Mouse (Mus musculus): ENCODE measurements at regions not wholly inside any gene's neighbourhood (a gene's known extent, or its start where the extent isn't known, plus 50 kb on each side); places are given as distances from the start of the nearest gene placed in this dataset.

DNA sequence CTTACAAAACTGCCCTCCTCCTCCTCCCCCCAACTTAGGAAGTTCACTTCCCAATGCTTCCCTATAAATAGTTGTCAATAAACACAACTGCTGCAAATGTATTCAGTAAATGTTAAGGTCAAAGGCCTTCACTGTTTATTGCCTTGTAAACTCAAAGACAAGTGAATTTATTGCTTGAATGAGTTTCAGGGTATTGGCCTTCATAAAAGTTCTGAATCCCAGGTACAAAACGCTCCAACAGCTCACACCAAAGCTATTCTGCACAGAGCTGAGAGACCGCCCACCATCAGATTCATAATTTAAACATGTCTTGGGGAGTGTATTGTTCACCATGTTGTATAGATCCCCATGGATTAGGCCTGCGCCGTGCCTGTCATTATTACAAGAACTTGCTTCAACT is 53.9 kb upstream of the Cdkn3 start:
- no peak for DNase-seq (ENCODE audit: low spot score in 2 of 2)

DNA sequence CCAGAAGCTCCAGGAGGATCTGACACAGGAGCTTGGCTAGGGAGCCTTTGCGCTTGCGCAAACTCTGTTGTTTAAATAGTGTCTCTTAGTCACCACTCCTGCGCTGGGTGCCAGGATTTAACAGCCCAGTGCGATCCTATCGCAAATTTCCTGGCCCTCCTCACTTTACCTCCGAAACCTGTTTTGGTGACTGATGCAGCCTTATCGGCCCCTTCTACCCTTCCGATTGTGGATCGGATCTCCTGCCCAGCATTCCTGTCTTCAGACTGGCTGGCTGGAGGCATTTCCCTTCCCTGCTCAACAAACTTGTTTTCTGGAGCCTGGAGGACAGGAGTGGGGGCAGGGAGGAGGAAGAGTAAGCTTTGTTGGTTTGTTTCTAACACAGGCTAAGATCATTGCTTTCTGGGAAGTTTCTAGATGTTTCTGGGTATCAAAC is 56.0 kb upstream of the Cdkn3 start:
- no peak for DNase-seq (ENCODE audit: low spot score in 2 of 2)

DNA sequence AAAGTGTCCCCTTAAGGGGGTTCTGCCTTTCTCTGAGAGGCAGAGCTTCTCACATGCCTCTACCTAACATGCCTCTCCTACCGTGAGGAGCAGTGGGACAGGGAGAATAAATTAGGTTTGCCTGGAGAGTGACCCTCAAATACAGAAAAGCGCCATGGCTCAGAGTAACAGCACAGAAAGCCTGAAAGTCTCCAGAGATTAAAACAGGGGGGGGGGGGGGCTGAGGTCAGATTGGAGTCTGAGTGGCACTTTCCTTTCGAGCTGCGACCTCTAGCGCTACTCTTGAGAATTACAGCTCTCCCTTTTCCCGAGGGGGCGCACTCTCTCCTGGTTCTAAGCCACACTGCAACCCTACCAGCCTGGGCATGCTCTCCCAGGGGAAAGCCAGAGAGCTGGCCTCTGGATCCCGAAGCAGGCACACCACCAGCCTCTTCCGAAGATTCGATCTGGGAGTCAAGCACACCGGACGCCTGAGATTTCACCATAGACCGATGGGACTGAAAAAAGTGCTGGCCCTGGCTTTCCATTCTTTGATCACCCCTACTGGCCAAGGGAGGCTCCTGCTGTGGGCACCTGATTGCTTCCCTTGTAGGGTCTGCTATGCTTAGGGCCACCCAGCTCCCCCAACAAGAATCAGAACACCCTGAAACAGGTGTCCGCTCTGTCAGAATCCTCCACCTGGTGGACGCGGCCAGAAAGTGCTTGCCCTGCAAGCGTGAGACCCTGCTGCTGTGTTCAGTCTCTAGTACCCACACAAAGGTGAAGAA is 57.5 kb upstream of the Cdkn3 start:
- peak; percentile 47 to 64 for DNase-seq (ENCODE audit: low spot score in 2 of 2)

DNA sequence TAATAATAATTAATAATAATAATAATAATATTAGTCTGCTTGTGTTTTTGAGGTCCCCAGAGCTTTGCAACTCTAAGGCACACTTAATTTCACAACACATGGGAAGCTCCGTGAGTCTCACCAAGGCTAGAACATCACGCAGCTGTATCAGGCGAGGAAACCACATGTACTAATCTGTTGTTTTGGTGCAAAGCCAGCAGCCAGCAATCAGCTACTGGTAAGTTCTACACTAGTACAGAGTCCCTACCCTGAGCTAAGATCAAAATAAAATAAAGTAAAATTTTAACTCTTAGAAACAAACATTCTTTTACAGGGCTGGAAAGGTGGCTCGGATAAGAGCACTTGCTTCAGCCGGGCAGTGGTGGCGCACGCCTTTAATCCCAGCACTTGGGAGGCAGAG is 67.8 kb upstream of the Cdkn3 start:
- DNase-seq (ENCODE audit: low spot score in 2 of 2): no peak

DNA sequence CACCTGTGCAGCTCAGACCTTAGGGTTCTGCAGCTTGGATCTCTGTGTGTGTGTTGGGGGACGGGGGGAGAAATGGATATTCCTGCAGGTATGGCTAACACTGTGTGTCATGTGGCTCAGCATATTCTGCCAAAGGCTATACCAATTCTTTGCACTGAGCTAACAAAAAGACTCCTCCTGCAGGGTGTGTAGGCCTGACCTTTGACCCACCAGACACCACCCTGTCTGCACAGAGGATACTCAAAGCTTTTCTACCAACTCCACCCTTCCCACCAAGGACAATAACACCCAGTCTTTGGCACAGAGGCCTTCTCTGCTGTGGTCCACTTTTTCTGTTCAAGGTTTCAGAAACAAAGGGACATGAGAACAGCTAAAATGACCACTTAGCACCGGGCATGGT is 68.3 kb upstream of the Cdkn3 start:
- no peak for DNase-seq (ENCODE audit: low spot score in 2 of 2)

DNA sequence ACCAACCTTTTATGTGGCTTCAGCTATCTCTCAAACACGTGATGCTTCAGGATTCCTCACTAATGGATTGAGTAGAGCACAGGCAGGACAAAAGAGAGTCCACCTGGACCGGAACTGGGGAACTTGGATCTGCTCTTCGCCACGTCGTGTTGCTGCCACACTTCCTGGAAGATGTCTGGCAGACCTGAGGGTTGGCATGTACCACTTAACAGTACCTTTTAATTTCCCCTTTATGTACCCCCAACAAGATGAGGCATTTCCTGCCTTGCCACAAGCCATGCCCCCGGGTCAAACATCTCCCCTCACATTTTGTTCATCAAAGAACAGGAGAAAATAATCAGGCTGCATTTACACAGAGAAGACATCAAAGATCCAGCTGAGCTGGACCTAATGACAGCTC is 77.6 kb upstream of the Cdkn3 start:
- DNase-seq (ENCODE audit: low spot score in 2 of 2): no peak

DNA sequence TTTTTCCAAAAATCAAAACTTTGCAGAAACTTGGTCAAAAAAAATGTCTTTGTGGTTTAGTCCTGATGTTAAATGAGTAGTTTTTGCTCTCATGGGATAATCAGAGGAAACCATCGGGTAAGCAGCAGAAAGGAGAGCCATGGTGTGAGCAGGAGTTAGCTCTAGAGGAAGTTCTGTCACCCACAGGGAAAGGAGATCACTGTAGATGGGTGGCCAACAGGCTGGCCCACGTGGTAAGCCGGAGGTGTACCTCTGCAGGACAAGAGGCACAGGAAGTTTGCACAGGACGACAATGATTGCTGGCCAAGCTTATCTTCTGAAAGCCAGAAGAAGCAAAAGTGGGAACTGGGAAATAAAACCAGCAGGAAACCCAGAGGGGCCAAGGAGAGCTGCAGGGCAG is 81.4 kb upstream of the Cdkn3 start:
- no peak for DNase-seq (ENCODE audit: low spot score in 2 of 2)

DNA sequence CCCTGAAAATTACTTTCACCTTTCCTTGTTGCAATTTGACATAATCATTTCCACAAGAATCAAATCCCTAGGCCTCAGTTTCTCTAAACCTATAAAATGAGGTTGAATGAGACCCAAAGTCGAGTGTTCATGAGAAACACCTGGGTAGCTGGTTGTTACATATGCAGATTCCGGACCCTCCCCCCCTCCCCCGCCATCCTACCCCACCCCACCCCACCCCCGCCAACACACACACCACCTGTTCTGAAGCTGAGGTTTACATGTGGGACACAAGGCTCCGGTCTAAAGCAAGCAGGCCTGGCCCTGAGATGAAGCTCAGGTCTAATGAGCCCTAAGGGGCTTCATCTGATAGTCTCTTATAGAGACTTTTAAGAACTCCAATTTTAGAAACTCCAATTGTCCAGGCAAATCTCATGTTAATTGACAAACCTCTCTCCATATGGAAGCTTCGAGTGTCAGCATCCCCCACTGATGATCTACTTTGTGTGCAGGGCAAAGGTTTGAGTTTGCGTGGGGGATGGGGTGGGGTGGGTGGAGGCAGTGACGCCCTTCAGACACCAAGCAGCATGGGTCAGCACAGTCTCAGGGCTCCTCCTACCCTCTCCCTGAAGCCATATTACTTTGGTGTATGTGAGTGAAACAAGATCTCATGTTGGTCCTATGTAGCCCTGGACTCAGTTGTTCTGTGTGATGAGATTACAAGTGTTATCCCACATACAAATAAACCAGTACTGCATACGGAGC is 88.7 kb upstream of the Cdkn3 start:
- no peak for DNase-seq (ENCODE audit: low spot score in 2 of 2)

DNA sequence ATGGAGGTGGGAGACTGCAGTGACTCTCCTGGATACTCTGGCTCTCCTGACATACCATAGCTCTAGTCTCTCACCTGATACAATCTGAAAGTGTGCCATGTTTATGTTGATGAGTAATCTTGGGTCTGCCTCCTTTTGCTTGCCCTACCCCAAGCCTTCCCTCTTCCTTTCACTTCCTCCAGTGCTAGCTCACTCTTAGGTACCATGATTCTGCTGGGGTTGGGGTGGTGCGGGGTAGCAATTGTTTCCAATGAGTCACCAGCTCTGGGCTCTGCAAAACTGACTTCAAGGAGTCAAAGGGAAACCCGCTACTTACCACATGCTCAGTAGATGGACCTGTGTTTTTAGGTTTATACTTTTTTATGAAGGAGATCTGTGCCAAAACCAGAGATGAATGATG is 89.3 kb upstream of the Cdkn3 start:
- no peak for DNase-seq (ENCODE audit: low spot score in 2 of 2)

DNA sequence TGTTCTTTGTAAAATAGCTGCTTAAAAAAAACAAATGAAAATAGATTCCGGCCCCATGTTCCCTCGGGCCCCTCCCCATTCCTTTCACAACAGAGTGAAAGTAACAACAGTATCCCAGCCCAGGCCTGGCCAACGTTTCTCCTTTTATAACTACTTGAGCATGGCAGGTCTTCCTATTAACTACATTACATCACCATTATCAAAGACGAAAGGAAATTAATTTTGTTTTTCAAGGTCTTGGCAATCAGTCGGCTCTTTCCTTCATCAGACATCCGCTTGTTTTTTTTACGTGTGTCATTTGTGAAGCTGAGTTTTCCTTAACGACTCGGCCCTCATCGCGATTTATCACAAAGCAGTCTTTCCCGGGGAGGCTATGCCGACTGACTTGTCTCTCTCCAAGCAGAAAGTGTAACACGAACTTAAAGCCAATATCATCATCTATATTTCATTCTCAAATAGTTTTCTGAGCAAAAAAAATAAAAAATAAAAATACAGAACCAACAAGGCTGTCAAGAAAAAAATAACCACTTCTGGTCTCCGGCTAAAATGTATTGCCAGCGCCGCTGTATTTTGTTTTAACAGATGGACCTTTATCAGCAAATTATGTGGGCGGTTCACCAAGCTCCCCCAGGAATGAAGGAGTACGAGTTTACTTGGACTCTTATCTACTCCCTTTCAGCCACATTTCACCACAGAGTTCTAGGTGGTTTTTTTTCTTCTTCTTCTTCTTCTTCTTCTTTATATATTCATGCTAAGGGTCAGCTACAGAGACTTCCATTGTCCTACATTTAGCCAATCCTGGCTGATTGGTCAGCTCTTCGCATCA is 89.9 kb upstream of the Cdkn3 start:
- DNase-seq (ENCODE audit: low spot score in 2 of 2): no peak

DNA sequence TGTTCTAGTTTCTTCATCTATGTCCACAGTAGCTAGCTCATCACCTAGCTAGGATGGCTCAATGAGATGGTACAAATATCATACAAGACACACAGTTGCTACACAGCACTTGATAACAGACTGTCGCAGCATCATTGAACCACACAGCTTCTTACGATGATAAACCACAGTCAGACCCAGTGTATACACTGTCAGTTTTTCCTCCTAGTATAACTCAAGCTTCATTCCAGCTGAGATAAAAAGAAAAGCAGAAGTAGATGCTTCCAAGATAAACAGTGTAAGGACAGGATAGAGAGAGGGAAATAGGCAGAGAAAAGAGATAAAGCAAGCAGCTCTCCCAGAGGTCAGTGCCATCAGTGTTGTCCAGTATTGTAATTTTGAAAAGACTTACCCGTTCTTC is 92.1 kb upstream of the Cdkn3 start:
- DNase-seq (ENCODE audit: low spot score in 2 of 2): no peak

DNA sequence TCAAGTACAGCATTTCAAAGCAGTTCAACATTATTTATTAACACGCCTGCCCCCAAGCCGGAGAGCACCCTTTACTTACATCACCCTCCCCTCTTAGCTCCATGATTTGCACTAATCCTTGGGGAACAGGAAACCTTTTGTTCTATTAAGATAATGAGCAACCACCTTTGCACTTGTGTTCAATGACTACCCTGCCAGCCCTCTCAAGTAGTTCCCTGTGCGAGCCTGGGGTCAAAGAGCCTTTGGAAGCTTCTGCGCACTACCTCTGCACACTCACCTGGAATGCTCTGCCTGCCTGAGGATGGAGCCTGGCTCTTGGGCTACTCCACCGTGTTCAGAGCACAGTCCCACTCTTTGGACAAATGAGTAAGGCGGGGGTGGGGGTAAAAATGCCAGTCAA is 96.0 kb upstream of the Cdkn3 start:
- DNase-seq (ENCODE audit: low spot score in 2 of 2): no peak

DNA sequence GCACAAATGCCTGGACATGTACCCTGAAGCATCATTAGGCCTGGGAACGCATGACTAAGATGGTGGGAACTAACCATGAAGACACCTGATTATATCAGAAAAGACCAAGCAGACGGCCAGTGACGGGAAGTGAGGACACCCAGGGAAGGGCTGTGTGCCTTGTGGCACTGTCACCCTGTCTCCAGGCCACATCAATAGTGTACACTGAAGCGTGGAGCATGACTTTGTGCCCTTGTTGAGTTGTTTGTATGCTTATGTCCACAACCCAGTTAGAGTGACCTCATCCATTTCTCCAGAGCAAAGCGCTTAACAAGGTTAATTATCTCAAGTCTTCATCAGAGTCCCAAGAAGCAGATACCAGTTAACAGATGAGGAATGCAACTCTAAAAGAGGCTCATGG is 96.8 kb upstream of the Cdkn3 start:
- no peak for DNase-seq (ENCODE audit: low spot score in 2 of 2)

DNA sequence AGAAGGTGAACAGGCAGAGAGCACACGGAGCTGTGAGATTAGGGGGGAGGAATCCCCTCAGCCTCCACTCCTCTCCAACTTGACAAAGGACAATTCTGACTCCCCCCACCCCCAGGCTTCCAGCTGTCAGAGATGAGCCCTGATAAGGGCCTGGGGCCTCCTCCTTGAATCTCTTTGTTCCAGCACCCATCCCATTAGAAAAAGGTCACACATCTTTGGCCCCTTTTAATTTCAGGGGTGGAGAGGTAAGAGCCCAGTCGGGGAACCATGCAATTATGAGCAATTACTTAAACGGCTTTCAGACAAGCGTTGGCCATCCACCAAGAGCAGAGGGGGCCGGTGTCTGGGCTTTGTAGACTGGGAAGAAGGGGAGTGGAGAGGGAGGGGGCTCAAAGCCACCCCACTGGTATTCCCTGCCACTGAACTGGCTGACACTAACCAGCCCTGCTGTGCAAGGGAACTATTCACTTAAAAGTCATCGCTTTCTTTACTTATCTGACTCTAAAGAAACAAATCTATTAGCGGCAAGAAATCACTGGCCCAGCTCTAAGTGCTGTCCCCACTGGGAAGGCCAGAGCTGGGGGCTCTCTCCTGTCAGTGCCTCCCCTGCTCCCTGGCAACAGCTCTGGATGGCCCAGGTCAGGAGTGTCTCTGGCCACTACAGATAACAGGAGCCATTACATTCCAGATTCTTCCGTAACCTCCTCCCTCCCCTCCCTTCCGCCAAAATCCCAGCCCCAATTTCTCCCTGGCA is 98.4 kb upstream of the Cdkn3 start:
- DNase-seq (ENCODE audit: low spot score in 2 of 2): no peak

DNA sequence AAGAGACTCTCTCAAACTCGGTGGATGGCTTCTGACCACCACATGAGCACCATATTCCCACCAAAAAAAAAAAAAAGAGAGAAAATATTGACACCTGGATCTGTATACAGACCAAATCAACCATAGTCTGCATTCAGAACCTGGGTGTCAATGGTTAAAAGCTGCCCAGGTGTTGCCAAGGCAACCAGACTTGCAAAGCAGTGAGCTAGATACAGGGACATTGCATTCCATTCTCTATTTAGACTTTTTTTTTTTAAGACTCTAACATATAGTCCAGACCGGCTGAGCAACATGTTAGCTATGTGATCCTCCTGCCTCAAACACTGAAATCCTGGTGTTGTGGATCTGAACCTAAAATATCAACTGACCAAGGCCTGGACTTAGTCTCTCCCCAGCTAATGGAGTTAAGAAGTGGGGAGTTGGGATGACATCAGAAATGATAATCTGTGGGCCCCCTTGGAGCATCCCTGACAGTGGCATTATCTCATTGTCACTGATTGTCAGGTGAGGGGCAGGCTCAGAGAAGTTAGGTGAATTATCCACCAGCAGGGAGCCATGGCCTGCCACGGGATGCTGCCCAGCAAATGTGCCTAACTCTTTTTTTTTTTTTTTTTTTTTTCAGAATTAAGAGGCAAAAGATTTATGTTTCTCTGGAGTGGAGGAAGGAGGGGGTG is 99.1 kb upstream of the Cdkn3 start:
- no peak for DNase-seq (ENCODE audit: low spot score in 2 of 2)

DNA sequence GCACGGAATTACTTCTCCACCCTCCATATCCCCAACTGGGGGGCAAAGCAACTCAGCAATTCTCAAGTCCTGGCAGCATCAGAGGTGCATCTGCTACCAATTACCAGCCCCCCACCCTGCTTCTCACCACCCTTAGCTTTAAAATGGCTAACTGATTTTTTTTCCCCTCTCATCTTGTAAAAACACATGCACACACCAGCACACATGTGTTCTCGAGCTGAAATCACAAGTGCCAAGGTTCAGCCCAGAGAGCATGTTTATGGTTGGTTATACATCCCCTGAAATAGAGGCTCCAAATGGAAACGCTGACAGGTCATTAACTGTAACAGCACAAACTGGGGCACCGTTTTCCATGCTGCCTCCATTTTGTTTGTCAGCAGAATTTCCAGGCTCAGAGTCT is 101.0 kb upstream of the Cdkn3 start:
- DNase-seq (ENCODE audit: low spot score in 2 of 2): no peak

DNA sequence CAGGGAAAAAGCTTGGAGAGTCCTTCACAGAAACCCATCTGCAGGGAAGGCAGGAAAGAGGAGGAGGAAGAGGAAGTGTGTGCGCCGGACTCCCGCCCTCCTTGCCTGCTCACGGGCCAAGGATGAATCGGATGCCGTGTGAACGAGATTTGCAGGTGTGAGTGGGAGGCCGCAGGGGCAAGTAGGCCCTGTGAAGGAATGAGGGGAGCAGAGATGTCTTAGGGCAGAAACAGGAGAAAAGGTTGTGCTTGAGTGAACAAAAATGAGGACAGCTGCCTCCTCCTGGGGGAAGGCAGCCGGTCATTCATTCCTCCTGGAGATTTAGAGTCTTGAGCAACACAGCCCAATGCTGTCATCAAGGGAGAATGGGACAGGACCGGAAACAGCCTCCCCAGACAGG is 104.1 kb upstream of the Cdkn3 start:
- no peak for DNase-seq (ENCODE audit: low spot score in 2 of 2)

DNA sequence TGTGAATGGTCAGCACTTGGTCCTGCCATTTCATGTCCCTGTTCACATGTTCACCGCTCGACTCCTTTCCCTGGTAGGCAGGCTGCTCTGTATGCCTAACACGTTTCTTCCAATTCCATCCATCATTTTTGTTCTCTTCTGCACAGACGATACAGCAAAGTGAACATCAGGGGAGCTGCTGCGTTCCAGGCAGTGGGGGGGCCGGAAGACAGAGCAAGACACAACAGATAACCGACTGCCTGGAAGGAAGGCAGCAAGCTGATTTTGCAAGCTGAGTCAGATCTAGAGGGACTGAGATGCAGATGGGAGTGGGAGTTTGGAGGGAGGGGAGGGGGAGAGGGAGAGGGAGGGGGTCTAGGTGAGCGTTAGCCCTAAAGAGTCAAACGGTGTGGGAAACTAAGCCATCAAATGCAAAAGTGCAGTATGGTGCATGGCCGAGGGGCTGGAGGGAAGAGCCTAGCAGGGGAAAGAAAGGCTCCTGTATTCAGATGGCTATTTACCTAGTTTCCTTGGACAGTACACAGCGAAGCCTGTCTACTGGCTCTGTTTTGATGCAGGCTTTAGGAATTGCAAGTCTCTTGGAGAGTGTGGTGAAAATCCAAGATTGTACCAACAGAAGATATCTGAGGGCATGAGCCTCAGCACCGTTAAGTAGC is 112.9 kb upstream of the Cdkn3 start:
- DNase-seq (ENCODE audit: low spot score in 2 of 2): peak; percentile 19 to 33

DNA sequence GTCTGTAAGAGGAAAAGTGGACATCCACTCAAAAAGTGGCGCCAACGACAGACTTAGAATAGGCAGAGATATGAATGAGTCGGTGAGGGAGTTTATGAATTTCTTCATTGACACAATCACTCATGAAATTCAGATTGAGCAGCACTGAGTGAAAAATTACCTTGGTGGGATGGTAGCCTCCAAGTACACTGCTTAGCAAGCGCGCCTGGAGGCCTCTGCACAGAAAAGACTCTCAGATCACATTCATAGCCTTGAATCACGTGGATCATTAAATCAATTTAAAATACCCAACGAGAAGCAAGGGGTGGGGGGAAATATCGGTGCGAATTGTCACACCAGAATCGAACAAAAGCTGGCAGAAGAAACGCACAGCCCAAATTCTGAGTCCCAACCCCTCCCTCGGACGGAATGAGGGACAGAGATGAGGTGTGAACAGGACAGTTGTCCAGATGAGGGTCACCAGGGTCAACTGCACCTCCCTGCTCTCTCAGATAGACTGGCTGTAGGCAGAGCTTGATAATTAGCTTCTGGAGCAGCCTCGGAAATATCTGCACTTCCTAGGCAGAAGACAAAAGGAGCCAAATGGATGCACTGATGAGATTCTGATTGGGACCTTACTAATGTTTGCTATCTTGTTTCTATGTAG is 113.5 kb upstream of the Cdkn3 start:
- DNase-seq (ENCODE audit: low spot score in 2 of 2): no peak
